Mouse (Mus musculus) liver, embryonic 12.5 days (tissue): ENCODE results near the gene Mxd1. TPM values are rescaled to one million over a fixed set of nuclear protein-coding genes. Genes with fewer than 3 reads are reported as not detected.

Source experiments
- ATAC-seq: fragments of 200-750 bp; cut with Nextera tagmentation; 2 replicates; pipeline ENCODE4 v1.8.0; 2017; ENCODE audit warnings: moderate number of reproducible peaks, mild to moderate bottlenecking, moderate library complexity
- H3K27ac ChIP-seq: fragments of 300-500 bp; sonication (generic); 2 replicates; pipeline ENCODE4 v1.5.1; 2016; ENCODE audit warnings: mild to moderate bottlenecking
- H3K27me3 ChIP-seq: fragments of 300-500 bp; sonication (generic); replicated peaks from 2 replicates; pipeline ENCODE4 v1.6.1; 2016; ENCODE audit warnings: mild to moderate bottlenecking, moderate library complexity
- H3K36me3 ChIP-seq: fragments of 300-500 bp; sonication (generic); 2 replicates; pipeline ENCODE4 v1.6.1; 2016; ENCODE audit warnings: mild to moderate bottlenecking, moderate library complexity
- H3K4me1 ChIP-seq: fragments of 300-500 bp; sonication (generic); 2 replicates; pipeline ENCODE4 v1.6.1; 2016
- H3K4me2 ChIP-seq: fragments of 300-500 bp; sonication (generic); 2 replicates; pipeline ENCODE4 v1.6.1; 2016; ENCODE audit warnings: mild to moderate bottlenecking, moderate library complexity
- H3K4me3 ChIP-seq: fragments of 300-500 bp; sonication (generic); 2 replicates; pipeline ENCODE4 v1.5.1; 2016; ENCODE audit warnings: mild to moderate bottlenecking, moderate library complexity
- H3K9ac ChIP-seq: fragments of 300-500 bp; sonication (generic); 2 replicates; pipeline ENCODE4 v1.6.1; 2016; ENCODE audit warnings: mild to moderate bottlenecking, moderate library complexity
- H3K9me3 ChIP-seq: fragments of 300-500 bp; sonication (generic); replicated peaks from 2 replicates; pipeline ENCODE4 v1.6.1; 2016; ENCODE audit warnings: mild to moderate bottlenecking, moderate library complexity
- WGBS: fragments of 180-500 bp; shearing (Covaris S2); methylation state at CpG from one replicate; pipeline ENCODE4 v1.1.7; 2016; ENCODE audit not compliant: insufficient replicate concordance; 5-methylcytosine and 5-hydroxymethylcytosine counted together
- polyA plus RNA-seq: library from polyadenylated mRNA; unstranded; fragments of >200 nt; fragmentation: Nextera tagmentation; extraction: Ambion mirVana; gene quantifications from 2 replicates; pipeline ENCODE4 v1.2.1, GENCODE M21; 2016

Mxd1 gene
- polyA plus RNA-seq: 35.1 and 39.7 TPM in 2 replicates

DNA sequence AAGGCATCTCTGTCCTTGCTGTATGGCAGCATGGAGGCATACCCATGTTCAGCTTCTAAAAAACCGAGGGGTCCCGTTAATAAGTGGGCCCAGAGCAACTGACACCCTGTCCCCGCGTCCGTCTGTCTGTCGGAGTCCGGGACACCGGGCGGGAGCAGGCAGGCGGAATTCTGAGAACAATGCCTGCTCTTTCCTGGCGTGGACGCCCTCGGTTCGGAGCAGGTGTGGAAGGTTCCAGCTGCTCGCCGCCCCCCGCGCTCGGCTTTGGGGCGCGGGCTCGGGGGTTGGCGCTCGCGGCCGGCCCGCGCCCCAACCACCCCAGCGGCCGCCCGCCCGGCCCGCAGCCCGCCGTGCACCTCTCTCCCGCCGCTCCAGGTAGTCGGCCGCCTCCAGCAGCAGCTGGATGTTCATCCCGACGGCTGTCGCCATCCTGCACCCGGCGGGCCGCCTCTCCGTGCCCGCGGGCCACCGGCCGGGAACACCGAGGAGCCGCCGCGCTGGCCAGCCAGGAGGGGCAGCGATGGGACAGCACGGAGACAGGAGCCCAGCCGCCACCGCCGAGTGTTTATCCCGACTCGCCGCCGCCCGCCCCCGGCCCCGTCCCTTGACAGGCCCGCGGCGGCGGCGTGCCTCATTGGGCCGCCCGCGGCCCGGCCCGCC is at the start of gene Mxd1:
Gene Mxd1, minus strand, starts transcription at position 582 of the 660 bp plus-strand sequence.
- Histone ChIP-seq H3K27ac (peak within 1 kb of the TSS; percentile 91), H3K27me3 (no peaks in the 10 kb centered on the region), H3K4me2 (peak within 1 kb of the TSS; percentile 79), H3K36me3 (peaks cover 64% of the 10 kb centered on the region), H3K4me1 (peaks cover 56% of the 10 kb centered on the region), H3K9ac (peak within 1 kb of the TSS; percentile 97), H3K9me3 (no peaks in the 10 kb centered on the region), H3K4me3 (peak within 1 kb of the TSS; percentile 99)
- peak; percentile 1; the same call in 1 of the 2 replicates for ATAC-seq
- under 1% methylated on average over 64 of the region's 76 CpGs for WGBS

GRCm38 (mm10) chr6:86708072-86708774 is 39.3 kb upstream of the Mxd1 start:
- Histone ChIP-seq H3K4me1 (no peaks in the 10 kb centered on the region), H3K4me2 (no peak overlapping the region), H3K4me3 (no peak overlapping the region), H3K36me3 (peaks cover 28% of the 10 kb centered on the region), H3K27ac (no peak overlapping the region), H3K9ac (no peak overlapping the region), H3K27me3 (no peaks in the 10 kb centered on the region), H3K9me3 (no peaks in the 10 kb centered on the region)
- no peak for ATAC-seq
- 89% methylated on average over 4 of the region's 4 CpGs for WGBS

- Histone ChIP-seq H3K4me1 (0 out of 2 replicates have a peak, but pooled peaks cover 6% of the 10 kb centered on the region), H3K27ac (no peak overlapping the region), H3K9ac (no peak overlapping the region), H3K27me3 (no peaks in the 10 kb centered on the region), H3K36me3 (peaks cover 57% of the 10 kb centered on the region), H3K4me2 (no peak overlapping the region), H3K4me3 (no peak overlapping the region), H3K9me3 (no peaks in the 10 kb centered on the region)
- ATAC-seq: no peak
- 79% methylated on average over 9 of the region's 9 CpGs for WGBS
Measured at GRCm38 (mm10) chr6:86702577-86702976, 33.6 kb upstream of the Mxd1 start.

- H3K27ac ChIP-seq: no peak overlapping the region
- peaks cover 52% of the 10 kb centered on the region for H3K36me3 ChIP-seq
- H3K4me1 ChIP-seq: 0 out of 2 replicates have a peak, but pooled peaks cover 6% of the 10 kb centered on the region
- no peak overlapping the region for H3K4me3 ChIP-seq
- no peak overlapping the region for H3K9ac ChIP-seq
- WGBS: 61% methylated on average over 6 of the region's 6 CpGs
- H3K4me2 ChIP-seq: no peak overlapping the region
- H3K9me3 ChIP-seq: no peaks in the 10 kb centered on the region
- 0 out of 2 replicates have a peak, but pooled peaks have one; percentile 21 for ATAC-seq
- no peaks in the 10 kb centered on the region for H3K27me3 ChIP-seq
Measured at GRCm38 (mm10) chr6:86697903-86698302, 28.9 kb upstream of the Mxd1 start.

- H3K4me2 ChIP-seq: no peak overlapping the region
- H3K4me3 ChIP-seq: no peak overlapping the region
- ATAC-seq: no peak
- no peak overlapping the region for H3K9ac ChIP-seq
- 0 out of 2 replicates have a peak, but pooled peaks cover 5% of the 10 kb centered on the region for H3K4me1 ChIP-seq
- H3K36me3 ChIP-seq: peaks cover 39% of the 10 kb centered on the region
- no peaks in the 10 kb centered on the region for H3K9me3 ChIP-seq
- no peak overlapping the region for H3K27ac ChIP-seq
- H3K27me3 ChIP-seq: no peaks in the 10 kb centered on the region
- 82% methylated on average over 10 of the region's 10 CpGs for WGBS
Measured at GRCm38 (mm10) chr6:86696213-86696612, 27.3 kb upstream of the Mxd1 start.

- H3K4me2 ChIP-seq: no peak overlapping the region
- no peaks in the 10 kb centered on the region for H3K27me3 ChIP-seq
- H3K9ac ChIP-seq: no peak overlapping the region
- H3K36me3 ChIP-seq: peaks cover 31% of the 10 kb centered on the region
- no peak overlapping the region for H3K27ac ChIP-seq
- no peak for ATAC-seq
- H3K4me1 ChIP-seq: peaks cover 8% of the 10 kb centered on the region
- no peaks in the 10 kb centered on the region for H3K9me3 ChIP-seq
- no peak overlapping the region for H3K4me3 ChIP-seq
Measured at GRCm38 (mm10) chr6:86694465-86694864, 25.5 kb upstream of the Mxd1 start.

DNA sequence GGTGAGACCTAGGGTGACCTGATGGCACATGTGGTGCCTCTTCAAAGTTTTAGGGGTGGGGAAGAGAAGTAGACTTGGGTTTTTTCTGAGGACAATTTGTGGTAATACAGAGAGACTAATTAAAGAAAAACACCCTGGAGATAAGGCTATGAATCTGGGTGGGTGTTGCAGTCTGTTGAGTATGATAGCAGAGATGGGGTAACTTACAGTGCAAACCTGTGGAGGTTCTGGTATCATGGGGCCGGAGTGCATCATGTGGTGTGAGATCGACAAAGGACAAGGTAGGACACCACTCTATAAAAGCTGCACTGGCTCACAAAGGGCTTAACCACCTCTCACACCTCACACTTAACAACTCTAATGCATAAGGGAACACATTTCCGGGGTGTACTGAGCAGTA is 20.7 kb upstream of the Mxd1 start:
- Histone ChIP-seq H3K27ac (no peak overlapping the region), H3K27me3 (no peaks in the 10 kb centered on the region), H3K4me2 (no peak overlapping the region), H3K4me3 (no peak overlapping the region), H3K9me3 (no peaks in the 10 kb centered on the region), H3K9ac (no peak overlapping the region), H3K4me1 (peaks cover 18% of the 10 kb centered on the region), H3K36me3 (peaks cover 7% of the 10 kb centered on the region)
- peak; percentile 75 for ATAC-seq
- WGBS: 48% methylated on average over 3 of the region's 3 CpGs

GRCm38 (mm10) chr6:86686971-86687370 is 18.0 kb upstream of the Mxd1 start:
- Histone ChIP-seq H3K4me2 (no peak overlapping the region), H3K9ac (no peak overlapping the region), H3K9me3 (no peaks in the 10 kb centered on the region), H3K27ac (no peak overlapping the region), H3K4me1 (peaks cover 31% of the 10 kb centered on the region), H3K4me3 (no peak overlapping the region), H3K27me3 (no peaks in the 10 kb centered on the region), H3K36me3 (peaks cover 17% of the 10 kb centered on the region)
- 65% methylated on average over 1 of the region's 1 CpGs for WGBS
- no peak for ATAC-seq

DNA sequence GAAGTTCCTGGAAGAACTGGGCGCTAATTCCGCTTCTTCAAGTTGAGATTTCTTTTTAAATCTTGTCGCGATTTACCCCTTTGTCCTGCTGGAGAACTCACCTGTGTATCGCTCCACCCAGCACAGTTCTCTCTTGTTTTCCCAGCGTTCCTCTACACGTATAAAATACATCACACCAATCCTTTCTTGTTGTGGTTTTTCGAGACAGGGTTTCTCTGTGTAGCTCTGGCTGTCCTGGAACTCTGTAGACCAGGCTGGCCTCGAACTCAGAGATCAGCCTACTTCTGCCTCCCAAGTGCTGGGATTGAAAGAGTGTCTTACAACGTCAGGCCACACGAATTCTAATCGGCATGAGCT is 15.7 kb upstream of the Mxd1 start:
- Histone ChIP-seq H3K27ac (peak overlapping the region; percentile 89), H3K27me3 (no peaks in the 10 kb centered on the region), H3K4me3 (peak overlapping the region; percentile 89), H3K4me2 (peak overlapping the region; percentile 73), H3K4me1 (peaks cover 25% of the 10 kb centered on the region), H3K9me3 (no peaks in the 10 kb centered on the region), H3K9ac (peak overlapping the region; percentile 88), H3K36me3 (peaks cover 33% of the 10 kb centered on the region)
- 36% methylated on average over 12 of the region's 12 CpGs for WGBS
- no peak for ATAC-seq

DNA sequence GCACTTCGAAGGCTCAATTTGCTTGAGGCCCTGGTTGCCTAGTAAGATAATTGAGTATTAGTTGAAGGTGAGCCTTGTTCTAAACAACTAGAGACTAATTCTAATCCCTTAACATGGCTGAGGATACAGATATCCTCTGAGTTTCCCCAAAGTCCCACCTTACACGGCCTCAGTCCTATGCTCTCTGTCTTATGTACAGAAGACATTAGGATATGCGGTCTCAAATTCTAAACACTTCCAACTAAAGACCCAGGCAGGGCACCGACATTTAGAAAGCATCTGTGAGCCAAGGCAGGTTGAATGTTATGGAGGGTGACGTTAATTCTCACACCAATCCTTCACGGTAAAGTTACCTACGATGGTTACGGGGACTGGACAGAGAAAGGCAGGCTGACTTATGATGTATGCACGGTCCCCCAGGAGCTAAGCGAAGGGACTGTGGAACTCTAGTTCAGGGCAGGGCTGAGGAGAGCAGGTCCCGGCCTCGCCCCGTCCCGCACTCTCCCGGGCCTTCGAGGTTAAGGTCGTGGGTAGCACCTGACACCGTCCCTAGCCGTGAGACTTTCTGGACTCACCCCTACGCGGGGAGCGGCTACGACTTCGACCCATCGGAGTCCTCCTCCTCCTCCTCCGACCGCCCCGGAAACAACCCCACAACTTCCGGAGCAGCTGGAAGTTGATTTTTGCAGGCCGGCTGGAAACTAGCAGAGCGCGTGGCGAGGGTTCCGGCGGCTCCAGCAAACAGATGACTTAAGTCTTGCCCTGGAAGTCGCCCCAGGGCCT is 15.1 kb upstream of the Mxd1 start, which contains the start of gene Snrnp27:
Gene Snrnp27, minus strand, starts transcription at position 651 of the 783 bp plus-strand sequence.
- 3% methylated on average over 36 of the region's 36 CpGs for WGBS
- Histone ChIP-seq H3K27ac (peak within 1 kb of the TSS; percentile 89), H3K4me1 (peaks cover 19% of the 10 kb centered on the region), H3K9me3 (no peaks in the 10 kb centered on the region), H3K27me3 (no peaks in the 10 kb centered on the region), H3K4me2 (peak within 1 kb of the TSS; percentile 73), H3K36me3 (peaks cover 38% of the 10 kb centered on the region), H3K4me3 (peak within 1 kb of the TSS; percentile 89), H3K9ac (peak within 1 kb of the TSS; percentile 88)
- peak; percentile 96 for ATAC-seq

DNA sequence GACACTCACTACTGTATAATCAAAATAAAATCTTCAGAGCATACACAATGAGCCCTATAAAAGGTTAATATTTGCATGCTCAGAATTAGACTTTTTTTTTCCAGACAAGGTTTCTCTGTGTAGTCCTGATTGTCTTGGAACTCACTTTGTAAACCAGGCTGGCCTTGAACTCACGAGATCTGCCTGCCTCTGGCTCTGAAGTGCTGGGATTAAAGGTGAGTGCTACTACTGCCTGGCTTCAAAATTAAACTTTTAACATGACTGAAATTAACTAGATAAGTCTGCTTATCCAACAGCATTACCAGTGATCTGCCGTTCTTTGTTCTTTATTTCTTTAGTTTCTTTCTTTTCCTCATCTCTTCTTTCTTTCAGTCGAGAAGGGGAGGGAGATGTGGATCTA is 12.3 kb upstream of the Mxd1 start:
- no peak overlapping the region for H3K4me2 ChIP-seq
- no peak overlapping the region for H3K27ac ChIP-seq
- H3K27me3 ChIP-seq: no peaks in the 10 kb centered on the region
- H3K4me1 ChIP-seq: peaks cover 18% of the 10 kb centered on the region
- no peaks in the 10 kb centered on the region for H3K9me3 ChIP-seq
- ATAC-seq: no peak
- H3K4me3 ChIP-seq: no peak overlapping the region
- H3K9ac ChIP-seq: no peak overlapping the region
- peaks cover 66% of the 10 kb centered on the region for H3K36me3 ChIP-seq
- 74% methylated on average over 3 of the region's 3 CpGs for WGBS

DNA sequence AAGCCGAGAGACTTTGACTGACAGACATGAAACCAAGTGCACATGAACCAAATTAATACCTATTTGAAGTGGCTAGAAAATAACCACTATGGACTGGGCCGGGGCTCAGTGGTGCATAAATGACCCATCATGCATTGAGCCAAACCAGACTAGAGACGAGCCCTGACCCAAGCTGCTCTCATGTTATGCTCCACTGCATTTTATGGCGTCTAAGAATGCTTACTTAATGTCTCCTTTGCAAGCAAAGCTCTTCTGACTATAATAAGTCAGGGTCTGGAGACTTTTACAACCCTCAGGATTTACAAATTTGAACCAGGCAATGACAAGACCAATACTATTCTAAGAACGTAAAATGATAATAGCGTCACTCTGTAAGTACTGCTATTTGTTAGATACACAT is 9.4 kb upstream of the Mxd1 start:
- Histone ChIP-seq H3K9ac (no peak overlapping the region), H3K4me1 (peaks cover 8% of the 10 kb centered on the region), H3K36me3 (peaks cover 95% of the 10 kb centered on the region), H3K27me3 (no peaks in the 10 kb centered on the region), H3K4me3 (no peak overlapping the region), H3K27ac (no peak overlapping the region), H3K9me3 (no peaks in the 10 kb centered on the region), H3K4me2 (no peak overlapping the region)
- 88% methylated on average over 6 of the region's 6 CpGs for WGBS
- ATAC-seq: no peak
